Mouse (Mus musculus) T-helper 1 cell (primary cell): Measurements from ENCODE around the gene Vmn2r30.
"Not testable (repeated sequence)": the region's sequence is repeated elsewhere in the genome, so short reads cannot be mapped to it uniquely, and the experiment has no call there.

Experiments
- in situ Hi-C: fragments of 300-600 bp; cut with MboI, MseI; formaldehyde crosslinking; loops from one replicate; pipeline ENCODE4 v1.15.1; 2025; ENCODE audit warnings: high pct_unique_total_duplicates

The Vmn2r30 gene

GRCm38 (mm10) chr7:7337509-7337908 is at the start of gene Vmn2r30:
TSS of gene Vmn2r30 (minus strand) at chr7:7337609.
- in situ Hi-C loops: loop anchor here (10.0 kb wide), 1 partner anchor 707 kb away; no protein-coding TSS in a partner anchor

GRCm38 (mm10) chr7:7374431-7374830 is 37.0 kb upstream of the Vmn2r30 start, which contains the start of gene Gm45783:
TSS of gene Gm45783 (minus strand) at chr7:7374573.
- in situ Hi-C loops: loop anchor here (5.0 to 10.0 kb wide), 3 partner anchors 168 to 1690 kb away; no protein-coding TSS in a partner anchor

DNA sequence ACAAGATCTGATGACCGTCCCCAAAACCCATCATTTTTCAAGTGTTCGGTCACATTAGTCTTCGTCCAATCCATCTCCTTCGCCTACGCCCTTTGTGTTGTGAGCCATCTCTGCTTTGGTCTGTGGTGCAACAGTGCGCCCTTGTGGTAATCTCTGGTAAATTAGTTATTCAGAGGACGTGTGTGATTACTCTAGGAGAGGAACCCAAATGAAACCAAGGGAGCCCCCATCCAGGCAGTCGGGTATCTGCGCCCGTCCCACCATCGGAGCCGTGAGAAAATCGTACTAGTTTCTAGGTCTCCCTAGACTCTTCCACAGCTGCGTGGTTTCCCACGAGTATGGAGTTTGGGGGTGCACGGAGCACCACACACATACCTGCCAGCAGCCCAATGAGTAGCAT is 41.8 kb downstream of the Vmn2r30 start:
- in situ Hi-C loops: loop anchor here (5.0 to 10.0 kb wide), 6 partner anchors 98 to 1909 kb away; partner anchors contain the start of gene Zfp667

GRCm38 (mm10) chr7:7281383-7281782 is 56.0 kb downstream of the Vmn2r30 start:
- in situ Hi-C loops: no loop called here

DNA sequence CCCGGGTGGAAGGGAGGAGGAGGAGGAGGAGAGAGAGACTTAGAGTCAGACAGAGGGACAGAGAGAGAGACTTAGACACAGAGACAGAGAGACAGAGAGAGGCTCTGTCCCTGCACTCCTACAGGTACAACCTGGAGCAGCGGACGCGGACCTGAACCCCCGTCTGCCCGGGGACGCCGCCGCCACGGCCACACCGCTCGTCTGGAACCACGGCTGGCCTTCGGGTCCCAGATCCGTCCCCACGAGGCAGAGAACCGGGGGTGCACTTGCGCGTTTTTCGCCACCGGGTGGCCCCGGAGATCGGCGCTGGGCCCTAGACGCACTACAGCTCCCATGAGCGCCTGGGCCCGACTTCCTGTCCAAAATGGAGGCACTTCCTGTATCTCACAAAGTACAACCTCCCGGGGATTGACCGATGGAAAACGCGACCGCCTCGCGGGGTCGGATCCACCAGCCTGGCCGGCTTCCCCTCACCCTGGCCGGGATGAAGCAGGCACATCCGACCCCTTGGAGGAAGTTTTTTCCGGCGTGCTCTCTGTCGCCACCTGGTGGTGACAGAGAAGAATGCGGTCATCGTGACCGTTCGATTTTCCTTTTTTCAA is 59.3 kb downstream of the Vmn2r30 start, which contains the start of gene Gm45844:
Gene Gm45844, minus strand, starts transcription at position 324 of the 602 bp plus-strand sequence.
- in situ Hi-C loops: not testable (repeated sequence)

DNA sequence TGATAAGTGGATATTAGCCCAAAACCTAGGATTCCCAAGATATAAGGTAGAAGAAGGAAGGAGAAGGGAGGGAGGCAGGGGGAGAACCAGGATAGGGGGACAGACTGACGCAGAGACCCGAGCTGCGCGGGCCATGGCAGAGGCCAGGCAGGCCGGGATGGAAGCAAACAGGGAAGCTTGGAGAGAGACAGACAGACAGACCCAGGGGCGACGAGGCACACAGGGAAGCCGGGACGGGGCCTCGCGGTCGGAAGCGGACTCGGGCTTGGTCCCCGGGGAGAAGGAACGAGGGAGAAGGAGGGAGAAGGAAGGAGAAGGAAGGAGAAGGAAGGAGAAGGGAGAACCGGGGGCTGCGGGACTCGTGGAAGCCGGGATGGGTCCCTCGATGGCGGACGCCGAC is 59.9 kb downstream of the Vmn2r30 start:
- in situ Hi-C loops: not testable (repeated sequence)
